Mouse (Mus musculus) cortical plate, adult 2 months (tissue): Measurements from ENCODE around the gene Eddm3b.

Experiments used
- CTCF ChIP-seq: fragments of 200-500 bp; IDR thresholded peaks from 2 replicates; pipeline ENCODE4 v1.5.1; 2011; ENCODE audit warnings: mild to moderate bottlenecking, control low read depth, low read length; ENCODE audit not compliant: insufficient read depth; ENCODE audit errors: extremely low read depth
- POLR2A ChIP-seq: fragments of 200-500 bp; IDR thresholded peaks from 2 replicates; pipeline ENCODE4 v1.6.1; 2011; ENCODE audit warnings: mild to moderate bottlenecking, low read length, control low read depth; ENCODE audit not compliant: insufficient read depth; ENCODE audit errors: extremely low read depth

GRCm38 (mm10) chr14:51113916-51114560 lies at the start of gene Eddm3b:
- TF ChIP-seq POLR2A (no peak), CTCF (no peak)
